In the genomic region with DNA sequence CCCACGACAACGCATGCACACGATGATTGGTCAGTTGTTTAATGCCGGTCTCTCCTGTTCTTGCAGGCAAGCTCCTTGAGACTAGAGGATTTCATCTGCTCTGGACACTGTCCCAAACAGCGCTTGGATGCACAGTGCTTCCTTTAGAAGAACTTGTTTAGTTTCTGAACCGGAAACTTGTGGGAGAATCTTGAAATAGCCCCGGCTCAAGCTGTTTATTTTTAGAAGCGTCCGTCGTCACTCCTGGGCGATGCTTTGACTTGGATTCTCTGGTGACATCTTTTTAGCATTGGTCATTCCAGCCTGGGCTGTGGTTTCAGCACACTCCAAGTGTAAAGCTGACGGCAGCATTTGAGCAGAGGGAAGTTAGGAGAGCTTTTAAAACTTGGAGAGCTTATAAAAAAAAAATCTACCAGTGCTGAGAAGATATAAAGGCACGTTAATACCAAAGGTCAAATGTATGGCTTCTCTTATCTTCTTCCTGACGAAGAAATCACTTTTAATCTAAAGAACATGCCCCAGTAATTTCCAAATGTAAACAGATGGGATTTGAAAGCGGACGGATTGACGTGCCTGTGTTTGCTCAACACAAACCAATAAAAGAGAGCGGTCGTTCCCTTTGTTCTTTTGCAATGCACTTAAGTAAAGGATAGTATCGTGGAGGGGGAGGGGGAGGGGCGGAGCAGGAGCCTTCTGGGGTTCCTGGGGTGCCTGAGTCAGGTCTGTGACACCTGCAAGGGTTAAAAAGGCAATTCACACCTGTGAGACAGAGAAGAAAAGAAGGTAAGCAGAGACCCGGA, we compare ENCODE assay signal across 9 mouse cellular contexts. TPM values are rescaled to one million over a fixed set of nuclear protein-coding genes. Genes with fewer than 3 reads are reported as not detected.
DNase-seq lines count a peak whose midpoint lies in the region; ATAC-seq and TF ChIP-seq lines count a peak whose summit lies in the region.
"Had no signal": no experiment of that assay in that cellular context is flagged by ENCODE, and none has a peak within 500 bp of the region (broad histone marks: within the 10 kb centered on the region; RNA-seq: fewer than 3 reads in every experiment).

No protein-coding gene starts in this region.

- TF ChIP-seq CTCF in cerebellum, adult 2 months (IDR thresholded peaks at IDR 0.05; ENCODE audit: borderline replicate concordance, insufficient read depth, low read depth, low read length): no peak

- no peaks in the 10 kb centered on the region for H3K27me3 ChIP-seq in heart, embryonic 12.5 days (replicated peaks)
- no peaks in the 10 kb centered on the region for H3K27me3 ChIP-seq in lung, embryonic 15.5 days
- H3K27me3 ChIP-seq in cerebellum, adult 2 months (ENCODE audit: control insufficient read depth, insufficient read depth, low read length): no peaks in the 10 kb centered on the region

- no peaks in the 10 kb centered on the region for H3K36me3 ChIP-seq in heart, embryonic 12.5 days
- no peaks in the 10 kb centered on the region for H3K36me3 ChIP-seq in lung, embryonic 15.5 days
- H3K36me3 ChIP-seq: G1E had no signal

- peak; percentile 34 to 48 for DNase-seq in left cerebral cortex, adult 18-20 months (ENCODE audit: low spot score in 2 of 2)
- no peak for DNase-seq in left cerebral cortex, postnatal 4 days
- DNase-seq in embryo, embryonic 10 days (ENCODE audit: low spot score): peak; percentile 52
- DNase-seq in kidney, adult 9 months: peak; percentile 46
- peak; percentile 65 for DNase-seq in telencephalon, adult 2 months (ENCODE audit: low read depth, low spot score)
- DNase-seq in cerebellum, adult 2 months: no peak

- WGBS in heart, embryonic 12.5 days: 6% methylated on average over 22 of the region's 22 CpGs
- WGBS in lung, embryonic 15.5 days: 1% methylated on average over 22 of the region's 22 CpGs
- 42% methylated on average over 22 of the region's 22 CpGs for WGBS in cerebellum, adult 2 months

- peak; percentile 72; the same call in 1 of the 2 replicates for ATAC-seq in heart, embryonic 12.5 days (ENCODE audit: insufficient number of reproducible peaks, low FRiP score)
- ATAC-seq in lung, embryonic 15.5 days (ENCODE audit: borderline replicate concordance, extremely low read depth, low FRiP score, low TSS enrichment): peak; percentile 75; the same call in 1 of the 2 replicates

- H3K9ac ChIP-seq in heart, embryonic 12.5 days: peak overlapping the region; percentile 63; the same call in 1 of the 2 replicates
- 0 out of 2 replicates have a peak overlapping the region, but pooled peaks have one; percentile 0 for H3K9ac ChIP-seq in lung, embryonic 15.5 days

- H3K9me3 ChIP-seq in heart, embryonic 12.5 days (replicated peaks): no peaks in the 10 kb centered on the region
- H3K9me3 ChIP-seq in lung, embryonic 15.5 days: no peaks in the 10 kb centered on the region
- H3K9me3 ChIP-seq: G1E had no signal

- peak overlapping the region; percentile 65 for H3K4me2 ChIP-seq in heart, embryonic 12.5 days
- peak overlapping the region; percentile 50 for H3K4me2 ChIP-seq in lung, embryonic 15.5 days

- intact Hi-C loops in left cerebral cortex, postnatal 4 days (cut with DNase I): no loop called here

- H3K4me1 ChIP-seq in heart, embryonic 12.5 days (replicated peaks): peaks cover 50% of the 10 kb centered on the region
- H3K4me1 ChIP-seq in lung, embryonic 15.5 days: peaks cover 16% of the 10 kb centered on the region
- H3K4me1 ChIP-seq in cerebellum, adult 2 months (ENCODE audit: control insufficient read depth, insufficient read depth, low read length): no peaks in the 10 kb centered on the region; the same call in 1 of the 2 replicates

- peak overlapping the region; percentile 96 for H3K27ac ChIP-seq in heart, embryonic 12.5 days (ENCODE audit: poor library complexity, severe bottlenecking)
- peak overlapping the region; percentile 68 for H3K27ac ChIP-seq in lung, embryonic 15.5 days
- no peak overlapping the region for H3K27ac ChIP-seq in cerebellum, adult 2 months (ENCODE audit: insufficient read depth, low read length)

- peak overlapping the region; percentile 20 for H3K4me3 ChIP-seq in heart, embryonic 12.5 days
- peak overlapping the region; percentile 15 for H3K4me3 ChIP-seq in lung, embryonic 15.5 days
- H3K4me3 ChIP-seq in cerebellum, adult 2 months (replicated peaks; ENCODE audit: insufficient read depth, low read depth, low read length): no peak overlapping the region

- TF ChIP-seq POLR2A in cerebellum, adult 2 months (IDR thresholded peaks at IDR 0.05; ENCODE audit: borderline replicate concordance, insufficient read depth, low read length): no peak

RNA-seq across cellular contexts. Expression of gene Sipa1l1, which starts 46.5 kb away (rescaled TPM):
- 100 to 1,000 TPM; 288 to 302 TPM for total RNA-seq in left cerebral cortex, adult 18-20 months (2021)
- total RNA-seq in left cerebral cortex, postnatal 4 days (2021): 10 to 100 TPM; 76.5 to 80.0 TPM
- polyA plus RNA-seq in heart, embryonic 12.5 days (2016; fragmentation: Nextera tagmentation; extraction: Ambion mirVana): 35.5 and 43.0 TPM in 2 replicates
- 24.2 and 29.4 TPM in 2 replicates for polyA plus RNA-seq in lung, embryonic 15.5 days (2015; fragmentation: Nextera tagmentation; extraction: Ambion mirVana)
- 35.1 and 38.0 TPM in 2 replicates for polyA plus RNA-seq in cerebellum, adult 2 months (2012; rRNA removed)

Comparison
In these comparisons a context has a peak if more than half of its experiments do, and no peak if none do; other contexts are left out.
1. DNase-seq: peak in left cerebral cortex, adult 18-20 months (2 of 2), embryo, embryonic 10 days (single experiment), kidney, adult 9 months (single experiment) and telencephalon, adult 2 months (single experiment); none in left cerebral cortex, postnatal 4 days (single experiment) and cerebellum, adult 2 months (0 of 2).